Mouse (Mus musculus) hindbrain, embryonic 14.5 days (tissue): ENCODE results near the gene Rps6ka5. TPM values are rescaled to one million over a fixed set of nuclear protein-coding genes. Genes with fewer than 3 reads are reported as not detected.

Experiments used
- ATAC-seq: fragments of 200-750 bp; cut with Nextera tagmentation; 2 replicates; pipeline ENCODE4 v1.8.0; 2017; ENCODE audit warnings: moderate number of reproducible peaks, mild to moderate bottlenecking, moderate TSS enrichment, moderate library complexity; ENCODE audit not compliant: low FRiP score
- DNase-seq: peaks from one replicate; pipeline ENCODE4 v3.0.0-alpha.2; 2015; ENCODE audit warnings: low spot score
- H3K27ac ChIP-seq: fragments of 300-500 bp; sonication (generic); 2 replicates; pipeline ENCODE4 v1.5.1; 2014; ENCODE audit warnings: mild to moderate bottlenecking, moderate library complexity
- H3K27me3 ChIP-seq: fragments of 300-500 bp; sonication (generic); 2 replicates; pipeline ENCODE4 v1.6.1; 2014; ENCODE audit warnings: mild to moderate bottlenecking, low read length, mixed read lengths; ENCODE audit not compliant: control insufficient read depth, insufficient read depth
- H3K36me3 ChIP-seq: fragments of 300-500 bp; sonication (generic); replicated peaks from 2 replicates; pipeline ENCODE4 v1.6.1; 2014; ENCODE audit not compliant: control insufficient read depth, insufficient read depth
- H3K4me1 ChIP-seq: fragments of 300-500 bp; sonication (generic); replicated peaks from 2 replicates; pipeline ENCODE4 v1.6.1; 2014; ENCODE audit warnings: antibody characterized with exemption, low read length, mixed read lengths; ENCODE audit not compliant: control insufficient read depth, insufficient read depth
- H3K4me2 ChIP-seq: fragments of 300-500 bp; sonication (generic); replicated peaks from 2 replicates; pipeline ENCODE4 v1.6.1; 2014; ENCODE audit warnings: mild to moderate bottlenecking, moderate library complexity
- H3K4me3 ChIP-seq: fragments of 300-500 bp; sonication (generic); replicated peaks from 2 replicates; pipeline ENCODE4 v1.5.1; 2014; ENCODE audit warnings: mild to moderate bottlenecking, low read length
- H3K9ac ChIP-seq: fragments of 300-500 bp; sonication (generic); 2 replicates; pipeline ENCODE4 v1.6.1; 2014
- H3K9me3 ChIP-seq: fragments of 300-500 bp; sonication (generic); 2 replicates; pipeline ENCODE4 v1.6.1; 2016; ENCODE audit warnings: low read length; ENCODE audit not compliant: control insufficient read depth
- WGBS: fragments of 180-500 bp; shearing (Covaris S2); extraction: QIAGEN DNeasy Blood & Tissue Kit; methylation state at CpG from one replicate; pipeline ENCODE4 v1.1.7; 2014; 5-methylcytosine and 5-hydroxymethylcytosine counted together
- polyA plus RNA-seq: library from polyadenylated mRNA; unstranded; fragments of >200 nt; fragmentation: Nextera tagmentation; extraction: Ambion mirVana; gene quantifications from 2 replicates; pipeline ENCODE4 v1.2.1, GENCODE M21; 2014

Gene Rps6ka5
- polyA plus RNA-seq, 1 experiment from 2014 or later: 6.3 TPM

DNA sequence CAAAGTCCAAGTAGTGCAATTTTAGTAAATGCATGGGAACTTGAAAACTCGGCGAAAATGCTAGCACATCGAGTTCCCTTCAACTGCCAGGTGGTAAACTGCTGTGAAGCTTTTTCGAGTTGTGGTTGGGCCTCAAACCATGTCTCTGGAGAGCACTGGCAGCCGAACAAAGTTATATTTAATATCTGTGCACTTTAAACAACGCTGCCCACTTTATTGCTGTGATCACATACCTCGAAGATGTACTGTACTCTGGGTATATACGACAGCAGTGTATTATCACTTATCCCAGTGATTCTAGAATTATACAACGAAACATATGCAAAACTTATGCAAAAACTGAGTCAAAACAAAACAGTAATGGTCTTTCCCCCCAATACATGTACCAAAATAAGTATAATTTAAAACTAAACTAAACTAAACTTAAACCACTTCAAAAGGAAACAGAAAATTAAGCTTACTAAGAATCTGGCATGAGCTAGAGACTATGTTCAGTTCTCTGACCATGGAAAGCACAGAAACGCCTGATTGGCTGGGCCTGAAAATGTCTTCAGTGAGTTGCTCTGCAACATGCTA is 15.6 kb downstream of the Rps6ka5 start:
- ATAC-seq: no peak
- no peak for DNase-seq
- Histone ChIP-seq H3K4me3 (no peak overlapping the region), H3K36me3 (no peaks in the 10 kb centered on the region), H3K4me1 (no peaks in the 10 kb centered on the region), H3K9me3 (no peaks in the 10 kb centered on the region), H3K4me2 (no peak overlapping the region), H3K27me3 (no peaks in the 10 kb centered on the region), H3K27ac (no peak overlapping the region), H3K9ac (no peak overlapping the region)
- 87% methylated on average over 10 of the region's 10 CpGs for WGBS

DNA sequence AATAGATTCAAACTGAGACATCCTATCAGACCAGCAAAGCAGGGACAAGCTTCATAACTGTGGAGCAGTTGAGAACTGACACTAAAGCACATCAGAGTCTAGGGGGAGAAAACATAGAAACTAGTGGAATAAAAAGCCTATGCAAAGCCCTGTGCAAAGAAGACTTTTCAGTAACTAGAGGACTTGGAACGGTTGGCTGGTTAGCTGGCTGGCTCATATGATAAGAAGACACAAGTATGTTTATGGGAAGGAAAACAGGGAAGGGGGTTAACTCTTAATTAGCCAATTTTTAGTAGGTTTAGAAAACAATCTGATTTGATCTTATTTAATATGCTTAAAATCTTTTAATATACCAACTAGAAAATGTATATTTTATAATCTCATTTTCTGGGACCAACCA is 16.4 kb downstream of the Rps6ka5 start:
- DNase-seq (no peak), ATAC-seq (no peak)
- Histone ChIP-seq H3K4me2 (no peak overlapping the region), H3K27ac (no peak overlapping the region), H3K4me1 (no peaks in the 10 kb centered on the region), H3K27me3 (no peaks in the 10 kb centered on the region), H3K4me3 (no peak overlapping the region), H3K36me3 (no peaks in the 10 kb centered on the region), H3K9ac (no peak overlapping the region), H3K9me3 (no peaks in the 10 kb centered on the region)
- 76% methylated on average over 1 of the region's 1 CpGs for WGBS

DNA sequence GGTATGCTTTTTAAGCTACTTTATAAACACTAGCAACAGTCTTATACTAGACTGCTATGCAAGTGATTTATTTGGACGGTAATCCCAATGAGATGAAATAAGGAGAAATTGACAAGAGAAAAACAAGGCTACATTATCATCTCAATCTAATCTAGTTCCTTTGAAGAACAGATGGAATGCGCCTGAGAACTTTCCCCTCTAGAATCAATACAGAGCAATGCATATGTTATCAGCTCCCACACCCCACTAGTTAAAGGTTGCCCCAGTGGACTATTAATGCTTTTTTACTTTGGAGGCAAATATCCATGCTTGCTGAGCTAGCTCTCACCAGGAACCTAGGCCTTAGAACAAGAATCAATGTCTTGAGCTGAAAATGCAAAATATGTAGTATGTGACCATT is 19.5 kb downstream of the Rps6ka5 start:
- H3K27me3 ChIP-seq: no peaks in the 10 kb centered on the region
- no peaks in the 10 kb centered on the region for H3K9me3 ChIP-seq
- H3K4me2 ChIP-seq: no peak overlapping the region
- no peak for ATAC-seq
- no peak overlapping the region for H3K9ac ChIP-seq
- no peaks in the 10 kb centered on the region for H3K4me1 ChIP-seq
- 91% methylated on average over 2 of the region's 2 CpGs for WGBS
- H3K27ac ChIP-seq: no peak overlapping the region
- DNase-seq: no peak
- no peaks in the 10 kb centered on the region for H3K36me3 ChIP-seq
- no peak overlapping the region for H3K4me3 ChIP-seq

DNA sequence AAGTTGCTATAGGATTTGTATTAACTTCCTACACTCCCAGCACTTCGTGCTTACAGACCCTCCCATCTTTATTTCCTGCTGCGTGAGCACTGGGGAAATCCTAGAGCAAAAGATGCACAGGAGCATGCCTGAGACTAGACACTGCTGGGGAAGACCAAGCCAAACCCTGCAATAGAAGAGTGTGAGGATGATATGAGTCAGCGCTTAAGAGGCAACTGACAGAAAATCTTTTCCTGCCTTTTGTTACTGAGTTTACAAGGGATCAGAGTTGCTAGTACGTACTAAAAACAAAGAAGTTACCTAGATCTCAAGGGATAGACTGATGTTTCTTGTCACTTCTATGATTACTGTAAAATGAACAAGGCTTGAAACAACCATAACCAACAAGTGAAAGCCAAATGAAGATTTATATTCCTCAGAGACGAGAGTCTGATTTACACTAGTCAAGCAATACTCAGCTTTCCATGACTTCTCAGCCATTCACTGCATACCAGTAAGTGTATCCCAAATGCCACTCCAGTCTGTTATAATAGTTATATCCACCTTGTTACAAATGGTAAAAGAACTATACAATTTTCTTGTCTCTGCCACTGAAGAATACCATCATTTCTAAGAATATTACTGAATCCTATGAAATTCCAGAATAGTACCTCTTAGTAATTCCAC is 21.6 kb downstream of the Rps6ka5 start:
- Histone ChIP-seq H3K27ac (no peak overlapping the region), H3K27me3 (no peaks in the 10 kb centered on the region), H3K4me3 (no peak overlapping the region), H3K9me3 (no peaks in the 10 kb centered on the region), H3K9ac (no peak overlapping the region), H3K4me2 (no peak overlapping the region), H3K36me3 (no peaks in the 10 kb centered on the region), H3K4me1 (no peaks in the 10 kb centered on the region)
- no peak for ATAC-seq
- DNase-seq: no peak
- WGBS: 86% methylated on average over 5 of the region's 5 CpGs

DNA sequence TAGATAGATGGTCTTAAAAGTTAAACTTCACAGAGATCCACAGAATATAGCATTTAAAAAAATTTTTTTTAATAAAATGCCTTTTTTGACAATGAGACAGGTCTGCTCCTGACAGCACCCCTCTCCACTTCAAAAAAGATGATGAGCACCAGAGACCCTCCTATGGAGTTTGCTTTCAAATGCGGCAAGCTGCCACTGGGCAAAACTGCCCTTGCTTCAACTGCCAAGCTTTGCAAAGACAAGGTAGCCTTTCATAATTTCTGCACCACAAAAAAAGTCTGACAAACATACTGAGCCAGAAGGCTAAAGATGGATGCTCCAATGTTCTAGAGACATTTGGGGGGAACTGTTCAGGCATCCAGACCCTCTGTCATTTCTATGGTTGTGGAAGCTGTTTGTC is 28.8 kb downstream of the Rps6ka5 start:
- H3K27ac ChIP-seq: no peak overlapping the region
- H3K27me3 ChIP-seq: no peaks in the 10 kb centered on the region
- H3K36me3 ChIP-seq: no peaks in the 10 kb centered on the region
- ATAC-seq (no peak), DNase-seq (no peak)
- WGBS: 97% methylated on average over 1 of the region's 1 CpGs
- no peak overlapping the region for H3K4me3 ChIP-seq
- no peaks in the 10 kb centered on the region for H3K4me1 ChIP-seq
- H3K4me2 ChIP-seq: no peak overlapping the region
- H3K9ac ChIP-seq: no peak overlapping the region
- no peaks in the 10 kb centered on the region for H3K9me3 ChIP-seq

DNA sequence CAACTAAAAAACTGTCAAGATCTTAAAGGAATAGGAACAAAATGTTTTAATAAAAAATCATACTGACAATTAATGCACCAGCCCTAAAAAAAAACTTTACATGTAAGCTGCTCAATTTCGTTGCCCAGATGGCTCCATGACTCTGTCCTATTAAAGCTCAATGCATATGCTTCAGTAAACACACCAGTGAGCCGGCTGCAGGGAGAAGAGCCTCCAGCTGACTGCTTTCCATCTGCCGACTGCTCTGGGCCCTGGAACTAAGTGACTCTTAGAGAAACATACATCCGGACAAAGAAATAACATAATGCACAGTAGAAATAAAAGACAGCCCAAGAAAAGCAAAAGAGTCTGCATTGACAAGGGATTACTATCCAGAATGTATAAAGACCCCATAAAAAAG is 30.2 kb downstream of the Rps6ka5 start:
- H3K4me2 ChIP-seq: no peak overlapping the region
- peak; percentile 29 for DNase-seq
- no peaks in the 10 kb centered on the region for H3K9me3 ChIP-seq
- WGBS: 15% methylated on average over 4 of the region's 4 CpGs
- ATAC-seq: no peak
- H3K4me3 ChIP-seq: no peak overlapping the region
- no peaks in the 10 kb centered on the region for H3K4me1 ChIP-seq
- H3K27me3 ChIP-seq: no peaks in the 10 kb centered on the region
- no peak overlapping the region for H3K9ac ChIP-seq
- H3K36me3 ChIP-seq: no peaks in the 10 kb centered on the region
- no peak overlapping the region for H3K27ac ChIP-seq

DNA sequence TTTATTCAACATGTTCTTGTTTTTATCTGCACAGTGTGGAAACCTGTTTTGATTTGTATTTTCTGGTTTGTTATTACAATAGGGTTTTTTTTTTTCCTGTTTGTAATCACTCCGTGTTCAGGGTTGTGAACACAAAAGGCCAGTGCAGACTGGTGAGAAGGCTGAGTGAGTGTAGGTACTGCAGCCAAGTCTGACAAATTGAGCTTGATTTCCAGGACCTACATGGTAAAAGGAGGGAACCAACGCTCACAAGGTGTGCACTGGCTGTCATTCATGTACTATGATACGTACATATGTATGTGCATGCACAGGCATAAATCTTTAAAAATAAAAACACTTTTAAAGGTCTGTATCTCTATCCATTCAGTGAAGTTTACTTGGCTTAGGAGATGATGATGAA is 31.5 kb downstream of the Rps6ka5 start:
- no peak overlapping the region for H3K4me2 ChIP-seq
- H3K27ac ChIP-seq: no peak overlapping the region
- no peak overlapping the region for H3K4me3 ChIP-seq
- no peak for DNase-seq
- H3K9me3 ChIP-seq: no peaks in the 10 kb centered on the region
- H3K9ac ChIP-seq: no peak overlapping the region
- no peaks in the 10 kb centered on the region for H3K27me3 ChIP-seq
- no peaks in the 10 kb centered on the region for H3K36me3 ChIP-seq
- ATAC-seq: no peak
- H3K4me1 ChIP-seq: no peaks in the 10 kb centered on the region
- 82% methylated on average over 3 of the region's 3 CpGs for WGBS

DNA sequence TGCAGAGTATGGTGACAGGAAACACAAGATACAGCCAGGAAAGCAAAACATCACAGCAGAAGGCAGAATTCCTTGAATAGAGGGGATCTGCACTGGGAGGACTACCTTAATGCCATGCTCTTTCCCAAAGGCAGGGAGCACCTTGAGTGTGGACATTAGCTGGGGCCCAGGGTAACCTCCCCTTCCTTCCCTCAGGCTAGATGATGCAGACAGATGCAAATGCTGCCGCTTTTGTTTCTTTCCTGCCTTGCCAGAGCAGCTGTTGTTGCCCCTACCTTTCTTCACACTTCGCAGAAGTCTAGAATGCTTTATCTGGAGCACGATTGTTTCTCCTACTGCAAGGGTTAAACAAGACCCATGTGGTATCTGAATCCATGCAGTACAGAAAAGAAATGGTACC is 34.6 kb downstream of the Rps6ka5 start:
- H3K4me1 ChIP-seq: no peaks in the 10 kb centered on the region
- no peak overlapping the region for H3K4me3 ChIP-seq
- no peaks in the 10 kb centered on the region for H3K9me3 ChIP-seq
- ATAC-seq (no peak), DNase-seq (no peak)
- H3K36me3 ChIP-seq: no peaks in the 10 kb centered on the region
- H3K27me3 ChIP-seq: no peaks in the 10 kb centered on the region
- no peak overlapping the region for H3K27ac ChIP-seq
- H3K4me2 ChIP-seq: no peak overlapping the region
- H3K9ac ChIP-seq: no peak overlapping the region
- WGBS: 51% methylated on average over 3 of the region's 3 CpGs

DNA sequence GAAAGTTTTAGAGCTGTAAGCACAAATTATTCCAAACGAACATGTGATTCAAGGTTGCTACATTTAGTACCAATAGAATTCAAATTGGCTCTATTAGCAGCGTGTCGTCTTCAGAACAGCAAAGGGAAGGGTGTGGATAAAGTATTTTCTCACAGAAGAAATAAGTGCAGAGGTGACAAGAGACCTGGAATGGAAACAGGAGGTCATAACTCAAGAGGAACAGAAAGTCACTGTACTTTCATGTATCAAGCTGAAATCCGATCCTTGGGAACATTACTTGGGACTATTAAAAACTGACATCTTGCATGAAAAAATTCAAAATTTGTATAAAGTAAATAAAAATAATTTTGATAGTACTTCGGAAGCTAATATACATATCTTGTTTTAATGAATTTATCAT is 36.3 kb downstream of the Rps6ka5 start:
- H3K4me3 ChIP-seq: no peak overlapping the region

DNA sequence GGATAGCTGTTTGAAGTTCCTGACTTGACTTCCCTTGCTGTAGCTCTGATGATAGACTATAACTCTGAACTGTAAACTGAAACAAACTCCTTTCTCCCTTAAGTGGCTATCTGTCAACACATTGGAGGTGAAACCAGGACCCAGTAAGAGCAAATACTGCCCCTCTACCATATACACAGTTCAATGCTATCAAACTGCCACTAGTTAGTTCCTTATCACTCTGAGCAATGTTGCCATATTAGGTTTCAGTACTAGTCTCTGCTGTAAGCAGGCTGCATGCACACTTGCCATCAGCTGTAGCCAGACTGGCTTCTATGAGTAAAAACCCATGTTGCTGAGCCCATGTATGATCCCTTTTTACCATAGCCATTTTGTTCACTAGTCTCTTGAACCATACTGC is 38.6 kb downstream of the Rps6ka5 start:
- no peak for DNase-seq
- no peak for ATAC-seq
- H3K4me1 ChIP-seq: no peaks in the 10 kb centered on the region
- no peak overlapping the region for H3K4me3 ChIP-seq
- H3K4me2 ChIP-seq: no peak overlapping the region
- no peaks in the 10 kb centered on the region for H3K27me3 ChIP-seq
- no peak overlapping the region for H3K9ac ChIP-seq
- H3K27ac ChIP-seq: no peak overlapping the region
- H3K9me3 ChIP-seq: no peaks in the 10 kb centered on the region
- no peaks in the 10 kb centered on the region for H3K36me3 ChIP-seq

More for the DNA sequence above, 36.3 kb downstream of the Rps6ka5 start:
- H3K9ac ChIP-seq: no peak overlapping the region
- DNase-seq (no peak), ATAC-seq (no peak)
- H3K4me2 ChIP-seq: no peak overlapping the region
- 84% methylated on average over 5 of the region's 5 CpGs for WGBS
- no peaks in the 10 kb centered on the region for H3K9me3 ChIP-seq
- no peaks in the 10 kb centered on the region for H3K4me1 ChIP-seq
- H3K27me3 ChIP-seq: no peaks in the 10 kb centered on the region
- no peaks in the 10 kb centered on the region for H3K36me3 ChIP-seq
- no peak overlapping the region for H3K27ac ChIP-seq
